Mouse (Mus musculus) embryo, embryonic 11 days (tissue): ENCODE measurements around the gene Olfr1175-ps.

Experiments used
- DNase-seq: peaks from one replicate; pipeline ENCODE4 v3.0.0-alpha.2; 2015

Olfr1175-ps gene

DNA sequence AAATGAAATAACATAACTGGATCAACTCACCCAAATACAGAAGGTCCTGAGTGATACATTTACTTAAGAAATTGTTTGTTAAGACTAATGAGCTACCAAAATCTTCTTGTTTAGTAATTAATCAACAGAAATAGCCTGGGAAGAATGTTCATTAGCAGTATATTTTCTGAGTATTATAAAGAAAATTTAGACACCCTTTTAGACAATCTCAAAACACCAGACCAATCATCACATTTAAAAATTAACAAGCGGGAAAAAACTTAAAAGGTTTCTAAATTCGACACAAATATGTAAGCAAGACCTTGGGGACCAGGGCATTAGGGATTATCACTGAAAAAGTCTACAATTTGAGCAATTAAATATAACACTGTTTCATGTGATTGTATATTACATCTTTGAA is at the start of gene Olfr1175-ps:
Gene Olfr1175-ps (minus strand): TSS at position 101 of the 400 bp plus-strand sequence.
- DNase-seq: no peak

DNA sequence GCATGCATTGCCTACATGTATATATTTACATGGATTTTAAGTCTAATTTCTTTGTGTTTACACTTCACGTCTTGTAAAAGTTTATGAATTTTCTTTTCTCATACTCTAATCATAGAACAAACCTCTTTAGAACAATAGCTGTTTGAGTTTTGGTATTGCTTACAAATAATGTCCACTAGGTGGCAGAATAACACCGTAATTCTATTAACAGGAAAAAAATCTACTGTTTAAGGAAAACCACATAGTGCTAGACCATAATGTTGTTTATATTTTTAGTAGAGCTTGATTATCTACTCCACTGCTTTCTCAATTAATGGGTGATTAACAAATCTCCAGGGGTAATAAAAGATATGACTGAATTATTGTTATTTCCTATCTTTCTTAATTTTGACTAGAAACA is 29.3 kb upstream of the Olfr1175-ps start:
- peak; percentile 65 for DNase-seq

DNA sequence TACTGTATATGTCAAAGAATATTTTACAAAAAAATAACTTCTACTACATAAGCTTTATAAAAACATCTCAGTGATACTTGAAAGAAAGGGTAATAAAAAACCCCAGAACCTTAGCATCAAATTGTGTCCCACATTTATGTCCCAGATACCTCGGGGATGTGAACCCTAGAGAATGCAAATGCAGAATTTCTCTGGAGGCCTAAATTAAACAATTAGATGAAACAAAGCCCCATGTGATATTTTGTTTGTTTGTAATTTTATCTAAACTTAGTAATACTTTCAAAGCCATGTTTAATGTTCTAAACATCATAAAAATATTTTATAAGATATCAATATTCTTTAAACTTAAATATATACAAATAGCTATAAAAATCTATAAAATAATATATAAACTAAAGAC is 19.4 kb upstream of the Olfr1175-ps start, which contains the start of gene Olfr1177-ps:
Gene Olfr1177-ps (minus strand): TSS at position 101 of the 400 bp plus-strand sequence.
- no peak for DNase-seq

DNA sequence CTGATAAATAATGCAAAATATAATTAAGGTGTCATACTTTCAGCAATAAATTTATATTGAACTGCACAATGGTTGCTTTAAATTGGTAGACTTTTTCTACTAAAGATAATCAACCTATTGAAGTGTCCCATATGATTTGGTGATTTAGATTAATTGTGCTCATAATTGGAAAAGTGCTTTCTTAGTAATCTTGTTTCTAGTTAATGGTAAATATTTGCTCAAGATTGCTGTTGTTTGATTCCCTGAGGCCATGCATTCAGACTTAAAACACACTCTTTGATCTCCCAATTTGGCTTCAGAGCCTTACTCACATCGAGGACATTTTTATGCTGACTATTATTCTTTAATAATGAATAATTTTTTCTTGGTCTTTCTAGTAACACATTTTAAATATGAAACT is 9.4 kb upstream of the Olfr1175-ps start, which contains the start of gene Olfr1176:
Gene Olfr1176 (plus strand): TSS at position 301 of the 400 bp plus-strand sequence.
- DNase-seq: no peak

DNA sequence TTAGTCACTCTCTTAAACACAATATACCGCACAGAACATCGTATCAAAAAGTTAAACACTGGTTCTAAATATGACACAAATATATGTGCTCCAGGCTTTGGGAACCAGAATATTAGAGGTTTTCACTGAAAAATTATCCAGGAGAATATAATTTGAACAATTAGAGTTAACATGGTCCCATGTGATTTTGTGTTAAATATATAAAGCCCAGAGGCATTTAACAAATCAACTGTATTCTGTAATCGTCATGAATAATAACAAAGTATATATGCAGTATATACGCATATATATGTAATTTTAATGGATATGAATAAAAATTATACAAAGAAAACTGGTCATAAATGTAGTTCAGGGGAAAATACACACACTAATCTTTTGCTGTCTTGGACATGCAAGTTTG is 12.0 kb downstream of the Olfr1175-ps start, which contains the start of gene Olfr1174-ps:
Gene Olfr1174-ps (minus strand): TSS at position 101 of the 400 bp plus-strand sequence.
- DNase-seq: no peak

GRCm38 (mm10) chr2:88279775-88280174 is 47.2 kb downstream of the Olfr1175-ps start, which contains the start of gene Olfr1173:
Gene Olfr1173 (minus strand): TSS chr2:88279875.
- no peak for DNase-seq
